Mouse (Mus musculus) embryonic fibroblast, embryonic 13.5 days (primary cell): ENCODE data around the gene Fyttd1.

ENCODE experiments used
- CTCF ChIP-seq: IDR thresholded peaks from 2 replicates; pipeline ENCODE4 v1.5.1; 2011; ENCODE audit warnings: mild to moderate bottlenecking, control low read depth, low read length, moderate library complexity, borderline replicate concordance; ENCODE audit not compliant: insufficient read depth
- POLR2A ChIP-seq: IDR thresholded peaks from 2 replicates; pipeline ENCODE4 v1.6.1; 2011; ENCODE audit warnings: low read depth, mild to moderate bottlenecking, control low read depth, low read length, moderate library complexity

DNA sequence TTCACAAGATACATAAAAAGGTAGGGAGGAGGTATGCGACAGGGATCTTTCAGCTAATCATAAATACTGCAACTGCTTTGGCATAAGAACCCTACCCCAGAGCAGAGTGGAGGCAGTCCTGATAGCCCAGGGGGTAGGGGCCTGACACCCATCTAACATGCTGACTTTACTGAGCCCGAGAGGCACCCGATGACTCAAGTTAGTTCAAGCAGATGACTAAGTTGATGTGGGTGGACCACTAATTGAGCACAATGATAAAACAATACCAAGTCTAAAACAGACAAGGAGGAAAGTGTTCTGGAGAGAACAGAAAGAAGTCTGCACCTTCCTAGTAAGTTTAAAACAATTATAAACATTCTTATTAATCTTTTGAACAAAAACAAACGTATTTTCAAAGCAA, 45.8 kb upstream of the Fyttd1 start:
- TF ChIP-seq CTCF, result no peak
- TF ChIP-seq POLR2A, result no peak
